Mouse (Mus musculus) heart, embryonic 14.5 days (tissue): ENCODE results near the gene Cdc40. TPM values are rescaled to one million over a fixed set of nuclear protein-coding genes. Genes with fewer than 3 reads are reported as not detected.

Source experiments
- ATAC-seq: fragments of 200-750 bp; cut with Nextera tagmentation; 2 replicates; pipeline ENCODE4 v1.8.0; 2017; ENCODE audit warnings: low read depth, moderate TSS enrichment; ENCODE audit not compliant: insufficient number of reproducible peaks, insufficient read depth, low FRiP score
- H3K27ac ChIP-seq, 2 experiments: fragments of 200-500 bp in 1 of 2; fragments of 300-500 bp in 1 of 2; sonication (generic) in 1 of 2; replicated peaks in 1 of 2; 2 replicates each; pipeline ENCODE4 v1.5.1; 2012 to 2014; ENCODE audit warnings: low read depth in 2 of 2, low read length in 2 of 2, control low read depth in 1 of 2, mild to moderate bottlenecking in 1 of 2, mixed read lengths in 1 of 2; ENCODE audit not compliant: control insufficient read depth in 1 of 2, insufficient read depth in 1 of 2
- H3K27me3 ChIP-seq: fragments of 300-500 bp; sonication (generic); 2 replicates; pipeline ENCODE4 v1.6.1; 2014; ENCODE audit warnings: mild to moderate bottlenecking, low read length, control low read depth; ENCODE audit not compliant: control insufficient read depth, insufficient read depth
- H3K36me3 ChIP-seq: fragments of 300-500 bp; sonication (generic); 2 replicates; pipeline ENCODE4 v1.6.1; 2014; ENCODE audit warnings: mild to moderate bottlenecking, control low read depth, low read length, mixed read lengths; ENCODE audit not compliant: control insufficient read depth, insufficient read depth
- H3K4me1 ChIP-seq, 2 experiments: fragments of 200-500 bp in 1 of 2; fragments of 300-500 bp in 1 of 2; sonication (generic) in 1 of 2; 2 replicates each; pipeline ENCODE4 v1.6.1; 2012 to 2014; ENCODE audit warnings: low read length in 2 of 2, control low read depth in 1 of 2, mixed read lengths in 1 of 2; ENCODE audit not compliant: control insufficient read depth in 2 of 2, insufficient read depth in 2 of 2
- H3K4me2 ChIP-seq: fragments of 300-500 bp; sonication (generic); 2 replicates; pipeline ENCODE4 v1.6.1; 2014; ENCODE audit warnings: mild to moderate bottlenecking, low read length
- H3K4me3 ChIP-seq, 2 experiments: fragments of 200-500 bp in 1 of 2; fragments of 300-500 bp in 1 of 2; sonication (generic) in 1 of 2; 2 replicates each; pipeline ENCODE4 v1.5.1; 2012 to 2014; ENCODE audit warnings: low read length in 2 of 2, mild to moderate bottlenecking in 2 of 2, control low read depth in 1 of 2, low read depth in 1 of 2, moderate library complexity in 1 of 2; ENCODE audit not compliant: control insufficient read depth in 1 of 2, insufficient read depth in 1 of 2
- H3K9ac ChIP-seq: fragments of 300-500 bp; sonication (generic); 2 replicates; pipeline ENCODE4 v1.6.1; 2014; ENCODE audit warnings: mild to moderate bottlenecking, low read length
- H3K9me3 ChIP-seq: fragments of 300-500 bp; sonication (generic); 2 replicates; pipeline ENCODE4 v1.6.1; 2016; ENCODE audit warnings: low read length, control low read depth; ENCODE audit not compliant: control insufficient read depth
- WGBS: fragments of 180-500 bp; shearing (Covaris S2); extraction: QIAGEN DNeasy Blood & Tissue Kit; methylation state at CpG from one replicate; pipeline ENCODE4 v1.1.7; 2014; 5-methylcytosine and 5-hydroxymethylcytosine counted together
- polyA plus RNA-seq: library from polyadenylated mRNA; unstranded; fragments of >200 nt; fragmentation: Nextera tagmentation; extraction: Ambion mirVana; gene quantifications from 2 replicates; pipeline ENCODE4 v1.2.1, GENCODE M21; 2014

Cdc40 gene
- polyA plus RNA-seq, 1 experiment from 2014 or later = 21.8 TPM

DNA sequence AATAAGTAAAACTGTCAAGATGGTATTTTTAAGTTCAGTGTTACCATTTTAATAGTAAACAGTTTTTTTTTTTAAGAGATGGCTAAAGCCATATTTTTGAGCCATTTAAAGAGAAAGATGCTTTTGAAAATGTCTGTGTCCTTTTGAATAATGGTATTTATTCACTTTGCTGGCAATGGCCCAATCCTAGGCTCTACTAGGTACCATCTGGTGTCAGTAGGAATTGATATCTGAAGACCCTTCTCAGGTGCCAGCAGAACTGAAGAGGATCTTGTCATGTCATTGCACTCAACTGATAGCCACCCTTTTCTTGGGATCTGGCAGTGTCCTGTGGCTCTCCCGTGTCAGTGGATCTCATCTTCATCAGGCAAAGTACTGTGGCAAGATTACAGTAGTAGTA is 23.0 kb upstream of the Cdc40 start:
- WGBS = 59% methylated on average over 1 of the region's 1 CpGs

DNA sequence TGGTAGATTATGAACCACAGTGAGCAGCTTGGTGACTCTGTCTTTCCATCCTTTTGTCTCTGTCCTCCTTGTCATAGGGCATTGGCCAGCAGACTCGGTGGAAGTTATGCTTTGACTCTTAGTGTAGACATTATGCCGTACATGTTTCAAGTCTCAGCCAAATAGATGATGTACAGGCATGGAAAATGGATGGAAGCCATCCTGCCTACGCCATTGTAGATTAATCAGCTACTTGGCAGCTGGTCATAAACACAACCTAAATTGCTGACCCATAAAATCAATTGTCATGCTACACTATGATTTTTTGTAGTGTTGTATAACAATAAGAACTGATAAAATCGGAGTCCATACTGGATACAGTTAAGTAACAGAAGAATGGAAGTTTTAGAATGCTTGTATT is 18.7 kb upstream of the Cdc40 start:
- Histone ChIP-seq H3K36me3 (no peaks in the 10 kb centered on the region), H3K27ac (no peak overlapping the region), H3K9ac (no peak overlapping the region), H3K4me2 (no peak overlapping the region), H3K9me3 (no peaks in the 10 kb centered on the region), H3K4me1 (no peaks in the 10 kb centered on the region), H3K27me3 (no peaks in the 10 kb centered on the region), H3K4me3 (no peak overlapping the region)
- WGBS = 90% methylated on average over 4 of the region's 4 CpGs
- no peak for ATAC-seq

More for the DNA sequence above, 23.0 kb upstream of the Cdc40 start:
- H3K9me3 ChIP-seq = no peaks in the 10 kb centered on the region
- H3K4me3 ChIP-seq = no peak overlapping the region
- H3K4me2 ChIP-seq = no peak overlapping the region
- no peak overlapping the region for H3K9ac ChIP-seq
- H3K4me1 ChIP-seq = peaks cover 2 to 13% of the 10 kb centered on the region in 2 experiments; a peak in 3 of 4 replicates
- H3K27me3 ChIP-seq = no peaks in the 10 kb centered on the region
- no peaks in the 10 kb centered on the region for H3K36me3 ChIP-seq
- H3K27ac ChIP-seq = no peak overlapping the region
- ATAC-seq = no peak

DNA sequence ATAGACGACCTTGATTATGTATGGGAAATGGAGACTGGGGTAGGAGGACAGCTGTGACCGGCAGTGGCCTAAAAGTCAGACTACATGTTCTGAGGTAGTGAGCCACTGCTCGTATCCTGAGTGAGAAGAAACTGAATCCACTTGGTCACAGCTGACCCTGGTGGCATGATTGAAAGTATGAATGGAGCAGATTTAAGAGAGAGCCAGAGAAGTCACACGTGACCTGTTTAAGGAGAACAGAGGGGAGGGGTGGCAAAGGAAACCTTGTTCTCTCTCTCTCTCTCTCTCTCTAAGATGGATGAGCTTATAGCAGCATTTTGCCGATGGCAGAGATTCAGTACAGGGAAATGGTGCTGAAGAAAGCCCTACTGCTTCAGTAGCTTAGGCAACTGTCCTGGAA is 13.5 kb upstream of the Cdc40 start:
- Histone ChIP-seq H3K27me3 (no peaks in the 10 kb centered on the region), H3K4me3 (no peak overlapping the region), H3K9me3 (no peaks in the 10 kb centered on the region), H3K4me1 (no peaks in the 10 kb centered on the region), H3K4me2 (no peak overlapping the region), H3K27ac (no peak overlapping the region), H3K9ac (no peak overlapping the region), H3K36me3 (no peaks in the 10 kb centered on the region)
- ATAC-seq = no peak
- 75% methylated on average over 5 of the region's 5 CpGs for WGBS

DNA sequence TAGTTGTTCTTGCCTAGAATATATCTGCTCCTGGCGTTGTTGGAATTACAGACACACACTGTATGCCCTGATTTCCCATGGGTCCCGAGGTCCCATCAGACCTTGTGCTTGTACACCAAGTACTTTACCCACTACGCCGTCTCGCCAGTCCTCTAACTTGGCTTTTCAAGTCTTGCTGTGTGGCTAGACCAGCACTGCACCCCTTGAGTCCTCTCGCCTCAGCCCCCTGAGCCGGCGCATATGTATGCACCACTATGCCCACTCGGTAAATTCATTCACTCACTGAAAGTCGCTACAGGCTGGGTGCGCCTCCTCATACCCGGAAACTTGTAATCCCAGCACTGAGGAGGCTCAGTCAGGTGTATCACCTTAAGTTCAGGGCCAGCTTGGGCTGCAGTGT is 12.7 kb upstream of the Cdc40 start:
- WGBS = 91% methylated on average over 12 of the region's 12 CpGs
- H3K27me3 ChIP-seq = no peaks in the 10 kb centered on the region
- H3K9ac ChIP-seq = no peak overlapping the region
- no peak overlapping the region for H3K4me3 ChIP-seq
- no peaks in the 10 kb centered on the region for H3K36me3 ChIP-seq
- no peak overlapping the region for H3K4me2 ChIP-seq
- H3K27ac ChIP-seq = no peak overlapping the region
- no peak for ATAC-seq
- H3K4me1 ChIP-seq = no peaks in the 10 kb centered on the region
- no peaks in the 10 kb centered on the region for H3K9me3 ChIP-seq

DNA sequence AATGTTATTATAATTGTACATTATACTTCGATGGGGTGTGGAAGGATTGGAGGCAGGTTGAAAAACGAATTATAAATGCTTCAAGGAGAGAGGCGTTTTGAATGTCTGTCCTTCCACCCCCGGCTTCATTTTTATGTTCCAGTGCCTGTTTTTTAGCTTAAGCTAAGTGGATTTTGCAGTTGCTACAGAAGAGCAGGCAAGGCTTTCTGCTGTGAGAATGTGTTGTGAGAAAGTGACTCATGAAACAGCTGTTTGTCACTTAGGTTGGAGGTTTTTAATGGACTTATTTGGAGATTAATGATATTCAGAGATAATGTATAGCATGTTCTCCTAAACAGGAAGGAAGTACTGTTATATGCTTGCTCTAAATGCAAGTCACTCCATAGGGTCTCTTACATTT is 6.0 kb upstream of the Cdc40 start:
- Histone ChIP-seq H3K27me3 (no peaks in the 10 kb centered on the region), H3K27ac (no peak overlapping the region), H3K9ac (no peak overlapping the region), H3K36me3 (no peaks in the 10 kb centered on the region), H3K4me1 (no peaks in the 10 kb centered on the region), H3K4me2 (no peak overlapping the region), H3K4me3 (no peak overlapping the region), H3K9me3 (no peaks in the 10 kb centered on the region)
- WGBS = 83% methylated on average over 4 of the region's 4 CpGs
- ATAC-seq = no peak

DNA sequence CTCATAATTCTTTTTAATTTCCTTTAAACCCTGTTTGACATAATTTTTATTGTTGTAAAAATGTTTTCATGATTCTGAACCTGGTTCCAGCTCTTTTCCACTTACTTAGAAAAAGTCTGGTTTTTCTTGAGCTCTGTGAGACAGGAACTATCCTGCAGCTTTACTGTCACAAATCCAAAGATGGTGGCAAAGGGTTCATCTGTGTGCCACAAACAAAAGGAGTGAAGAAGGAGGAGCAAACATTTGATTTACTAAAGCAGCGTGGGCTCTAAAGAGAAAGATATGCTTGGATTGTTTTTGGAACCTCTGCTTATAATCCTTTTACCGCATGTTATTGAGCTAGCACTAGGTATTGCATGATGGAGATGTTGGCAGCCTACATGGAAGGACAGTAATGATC is 4.2 kb upstream of the Cdc40 start:
- no peak for ATAC-seq
- 86% methylated on average over 2 of the region's 2 CpGs for WGBS
- Histone ChIP-seq H3K4me2 (no peak overlapping the region), H3K27ac (no peak overlapping the region), H3K9me3 (no peaks in the 10 kb centered on the region), H3K4me3 (no peak overlapping the region), H3K9ac (no peak overlapping the region), H3K36me3 (no peaks in the 10 kb centered on the region), H3K27me3 (no peaks in the 10 kb centered on the region), H3K4me1 (no peaks in the 10 kb centered on the region)

DNA sequence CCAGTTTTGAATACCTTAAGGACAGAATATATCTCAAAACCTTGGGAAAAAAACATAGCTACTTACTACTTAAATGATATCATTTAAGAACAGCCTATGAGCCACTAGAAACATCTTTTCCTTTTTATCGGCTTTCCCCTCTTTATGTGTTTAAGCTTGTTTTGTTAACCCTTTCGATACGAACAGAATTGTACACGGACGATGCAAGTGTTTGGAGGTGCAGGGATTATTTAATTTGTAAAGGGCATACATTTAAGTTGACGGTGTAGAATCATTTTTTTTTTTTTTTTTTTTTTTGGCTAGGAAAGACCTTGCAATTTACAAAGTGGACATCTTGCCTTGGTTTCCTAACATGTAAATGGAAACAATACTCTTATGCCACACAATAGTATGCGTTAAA is 2.3 kb upstream of the Cdc40 start:
- H3K4me1 ChIP-seq = peaks cover 0 to 16% of the 10 kb centered on the region in 2 experiments; a peak in 3 of 4 replicates
- no peak for ATAC-seq
- H3K36me3 ChIP-seq = no peaks in the 10 kb centered on the region
- no peaks in the 10 kb centered on the region for H3K9me3 ChIP-seq
- no peak overlapping the region for H3K4me3 ChIP-seq
- H3K9ac ChIP-seq = no peak overlapping the region
- WGBS = 79% methylated on average over 7 of the region's 7 CpGs
- no peak overlapping the region for H3K27ac ChIP-seq
- H3K27me3 ChIP-seq = no peaks in the 10 kb centered on the region
- H3K4me2 ChIP-seq = no peak overlapping the region

DNA sequence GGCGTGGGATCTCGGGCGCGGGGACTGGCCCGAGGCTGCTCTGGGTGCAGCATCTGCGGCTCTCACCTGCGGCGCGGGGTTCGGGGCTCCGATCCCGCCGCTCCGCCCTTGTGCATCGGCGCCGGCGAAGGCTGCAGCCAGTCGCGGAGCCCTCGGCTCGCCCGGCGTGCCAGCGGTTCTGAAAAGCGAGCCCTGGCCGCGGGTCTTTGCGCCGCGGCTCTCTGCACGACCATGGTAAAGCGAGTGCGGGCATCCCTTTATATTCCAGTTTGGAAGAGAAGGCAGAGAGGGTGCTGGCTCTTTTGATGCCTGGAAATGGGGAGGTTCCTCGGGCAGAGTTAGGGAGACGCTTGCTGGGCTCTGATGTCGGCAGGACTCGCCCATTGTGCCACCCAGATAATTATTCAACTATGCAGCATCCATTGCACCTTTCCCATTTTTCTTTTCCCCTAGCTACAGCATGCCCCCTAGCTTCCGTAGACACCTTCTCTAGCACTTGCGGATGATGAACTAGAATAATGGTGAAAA is 1.2 kb upstream of the Cdc40 start:
- no peaks in the 10 kb centered on the region for H3K9me3 ChIP-seq
- peaks cover 4% of the 10 kb centered on the region; the same call in 1 of the 2 replicates for H3K36me3 ChIP-seq
- peaks cover 5 to 27% of the 10 kb centered on the region in 2 experiments; a peak in 3 of 4 replicates for H3K4me1 ChIP-seq
- no peaks in the 10 kb centered on the region for H3K27me3 ChIP-seq
- ATAC-seq = no peak
- H3K4me2 ChIP-seq = peak overlapping the region; percentile 93
- H3K9ac ChIP-seq = peak overlapping the region; percentile 81
- 1% methylated on average over 40 of the region's 40 CpGs for WGBS
- peak overlapping the region; percentile 72 to 88 for H3K4me3 ChIP-seq
- H3K27ac ChIP-seq = peak overlapping the region; percentile 35 to 88; a peak in 3 of 4 replicates
